Mouse (Mus musculus) C2C12 (cell line): ENCODE results near the gene Parp8. TPM values are rescaled to one million over a fixed set of nuclear protein-coding genes. Genes with fewer than 3 reads are reported as not detected.

Source experiments
- H3K27me3 ChIP-seq: one replicate; pipeline ENCODE4 v1.6.1; 2011; ENCODE audit not compliant: control insufficient read depth, insufficient read depth, insufficient read length
- H3K36me3 ChIP-seq: one replicate; pipeline ENCODE4 v1.6.1; 2011; ENCODE audit not compliant: control insufficient read depth, insufficient read depth
- H3K4me3 ChIP-seq: one replicate; pipeline ENCODE4 v1.5.1; 2011; ENCODE audit warnings: mild to moderate bottlenecking, control low read depth; ENCODE audit not compliant: poor library complexity, insufficient read depth, severe bottlenecking
- H3K79me2 ChIP-seq: one replicate; pipeline ENCODE4 v1.6.1; 2011; ENCODE audit not compliant: control insufficient read depth, insufficient read depth
- H3K79me3 ChIP-seq: one replicate; pipeline ENCODE4 v1.6.1; 2011; ENCODE audit warnings: low read depth, control low read depth
- H3ac ChIP-seq: one replicate; pipeline ENCODE3; 2011; ENCODE audit warnings: low read depth; ENCODE audit not compliant: control insufficient read depth, insufficient read length
- CEBPB ChIP-seq: IDR thresholded peaks from one replicate; pipeline ENCODE4 v1.6.1; 2011; ENCODE audit warnings: low read depth, mild to moderate bottlenecking, control low read depth, moderate library complexity
- CTCF ChIP-seq: IDR thresholded peaks from one replicate; pipeline ENCODE4 v1.5.1; 2011; ENCODE audit not compliant: control insufficient read depth, insufficient read depth, insufficient read length
- FOSL1 ChIP-seq: IDR thresholded peaks from one replicate; pipeline ENCODE4 v1.8.0; 2011; ENCODE audit warnings: mild to moderate bottlenecking, low read length; ENCODE audit not compliant: poor library complexity, insufficient read depth, severe bottlenecking
- MAX ChIP-seq: IDR thresholded peaks from one replicate; pipeline ENCODE4 v1.6.1; 2011; ENCODE audit warnings: mild to moderate bottlenecking, control low read depth
- MYOD1 ChIP-seq: IDR thresholded peaks from one replicate; pipeline ENCODE4 v1.6.1; 2011; ENCODE audit warnings: low read depth; ENCODE audit not compliant: control insufficient read depth, insufficient read length
- MYOG ChIP-seq: IDR thresholded peaks from one replicate; pipeline ENCODE4 v1.6.1; 2011; ENCODE audit not compliant: control insufficient read depth, insufficient read length; ENCODE audit errors: extremely low read depth
- USF1 ChIP-seq: IDR thresholded peaks from one replicate; pipeline ENCODE4 v1.6.1; 2011; ENCODE audit warnings: low read depth, mild to moderate bottlenecking, control low read depth, moderate library complexity
- polyA plus RNA-seq: library from polyadenylated mRNA; unstranded; fragments of >200 nt; fragmentation: generic; extraction: Trizol; gene quantifications from one replicate; pipeline ENCODE4 v1.2.1, GENCODE M21; 2012; ENCODE audit warnings: missing spikeins

Parp8 gene
- polyA plus RNA-seq, 1 experiment, result 7.7 TPM

GRCm38 (mm10) chr13:116843937-116844336 is 181.4 kb downstream of the Parp8 start:
- TF ChIP-seq MYOG (no peak), CTCF (no peak), MYOD1 (no peak), FOSL1 (no peak), MAX (no peak)
- no peak overlapping the region for H3ac ChIP-seq
- no peak overlapping the region for H3K4me3 ChIP-seq
- no peaks in the 10 kb centered on the region for H3K79me3 ChIP-seq
- H3K36me3 ChIP-seq, result no peaks in the 10 kb centered on the region
- H3K27me3 ChIP-seq, result no peaks in the 10 kb centered on the region
- no peaks in the 10 kb centered on the region for H3K79me2 ChIP-seq

- no peaks in the 10 kb centered on the region for H3K27me3 ChIP-seq
- no peak overlapping the region for H3ac ChIP-seq
- H3K4me3 ChIP-seq, result no peak overlapping the region
- TF ChIP-seq FOSL1 (no peak), USF1 (no peak), CEBPB (no peak), MYOD1 (no peak)
- H3K79me3 ChIP-seq, result no peaks in the 10 kb centered on the region
- H3K36me3 ChIP-seq, result no peaks in the 10 kb centered on the region
- no peaks in the 10 kb centered on the region for H3K79me2 ChIP-seq
Measured at GRCm38 (mm10) chr13:116830984-116831383, 194.4 kb downstream of the Parp8 start.

GRCm38 (mm10) chr13:116829015-116829414 is 196.3 kb downstream of the Parp8 start:
- H3K79me3 ChIP-seq, result no peaks in the 10 kb centered on the region
- H3ac ChIP-seq, result no peak overlapping the region
- no peaks in the 10 kb centered on the region for H3K27me3 ChIP-seq
- no peaks in the 10 kb centered on the region for H3K36me3 ChIP-seq
- no peak overlapping the region for H3K4me3 ChIP-seq
- TF ChIP-seq FOSL1 (peak; percentile 81), CTCF (no peak), CEBPB (peak; percentile 98), MAX (peak; percentile 89)
- H3K79me2 ChIP-seq, result no peaks in the 10 kb centered on the region

- Histone ChIP-seq H3K36me3 (no peaks in the 10 kb centered on the region), H3ac (no peak overlapping the region), H3K79me3 (no peaks in the 10 kb centered on the region), H3K4me3 (no peak overlapping the region), H3K79me2 (no peaks in the 10 kb centered on the region), H3K27me3 (no peaks in the 10 kb centered on the region)
- no peak for TF ChIP-seq MAX
- no peak for TF ChIP-seq MYOG
- TF ChIP-seq CEBPB, result no peak
- no peak for TF ChIP-seq USF1
- no peak for TF ChIP-seq CTCF
- TF ChIP-seq FOSL1, result no peak
- TF ChIP-seq MYOD1, result no peak
Measured at GRCm38 (mm10) chr13:116811456-116811855, 213.9 kb downstream of the Parp8 start.

Other genes with a start within 250 kb of the Parp8 start
- 9.5 TPM for gene Emb, start 183.0 kb upstream of the Parp8 start, polyA plus RNA-seq
- gene Gm17509, start 195.5 kb upstream of the Parp8 start, polyA plus RNA-seq, result 0.04 TPM